Mouse (Mus musculus): Measurements from ENCODE around the gene 1700015F17Rik. TPM values are rescaled to one million over a fixed set of nuclear protein-coding genes. Genes with fewer than 3 reads are reported as not detected.

1700015F17Rik gene
- polyA plus RNA-seq, 1 experiment from 2014 or later: not detected

GRCm38 (mm10) chr5:5476133-5476532 lies 2.8 kb downstream of the 1700015F17Rik start:
- Histone ChIP-seq H3K27ac (ENCODE audit: low read depth, low read length) (no peak overlapping the region), H3K4me3 (ENCODE audit: low read depth, low read length) (no peak overlapping the region), H3K4me2 (no peak overlapping the region), H3K4me1 (ENCODE audit: control insufficient read depth, insufficient read depth, low read length) (no peaks in the 10 kb centered on the region), H3K9ac (ENCODE audit: low read length) (no peak overlapping the region), H3K27me3 (ENCODE audit: control insufficient read depth, insufficient read depth, low read length) (no peaks in the 10 kb centered on the region), H3K9me3 (ENCODE audit: control insufficient read depth, low read length) (no peaks in the 10 kb centered on the region), H3K36me3 (ENCODE audit: control insufficient read depth, insufficient read depth, low read length) (no peaks in the 10 kb centered on the region)
- ATAC-seq (ENCODE audit: low FRiP score) (no peak), DNase-seq (ENCODE audit: low spot score, missing footprints) (no peak)
- 90% methylated on average over 4 of the region's 4 CpGs for WGBS

GRCm38 (mm10) chr5:5465256-5465655 lies 13.7 kb downstream of the 1700015F17Rik start:
- DNase-seq (ENCODE audit: low spot score, missing footprints): no peak
- 84% methylated on average over 1 of the region's 1 CpGs for WGBS
- no peaks in the 10 kb centered on the region for H3K9me3 ChIP-seq (ENCODE audit: control insufficient read depth, low read length)
- H3K4me1 ChIP-seq (ENCODE audit: control insufficient read depth, insufficient read depth, low read length): no peaks in the 10 kb centered on the region
- ATAC-seq (ENCODE audit: low FRiP score): no peak
- H3K27ac ChIP-seq (ENCODE audit: low read depth, low read length): no peak overlapping the region
- no peaks in the 10 kb centered on the region for H3K27me3 ChIP-seq (ENCODE audit: control insufficient read depth, insufficient read depth, low read length)
- no peak overlapping the region for H3K9ac ChIP-seq (ENCODE audit: low read length)
- H3K36me3 ChIP-seq (ENCODE audit: control insufficient read depth, insufficient read depth, low read length): no peaks in the 10 kb centered on the region
- no peak overlapping the region for H3K4me3 ChIP-seq (ENCODE audit: low read depth, low read length)
- no peak overlapping the region for H3K4me2 ChIP-seq

GRCm38 (mm10) chr5:5431746-5432438 lies 47.1 kb downstream of the 1700015F17Rik start:
- Histone ChIP-seq H3K9ac (ENCODE audit: low read length) (no peak overlapping the region), H3K27me3 (ENCODE audit: control insufficient read depth, insufficient read depth, low read length) (no peaks in the 10 kb centered on the region), H3K4me1 (ENCODE audit: control insufficient read depth, insufficient read depth, low read length) (no peaks in the 10 kb centered on the region), H3K4me2 (no peak overlapping the region), H3K36me3 (ENCODE audit: control insufficient read depth, insufficient read depth, low read length) (no peaks in the 10 kb centered on the region), H3K4me3 (ENCODE audit: low read depth, low read length) (no peak overlapping the region), H3K9me3 (ENCODE audit: control insufficient read depth, low read length) (no peaks in the 10 kb centered on the region), H3K27ac (ENCODE audit: low read depth, low read length) (no peak overlapping the region)
- DNase-seq (ENCODE audit: low spot score, missing footprints) (no peak), ATAC-seq (ENCODE audit: low FRiP score) (peak; percentile 74; the same call in 1 of the 2 replicates)
- 65% methylated on average over 5 of the region's 5 CpGs for WGBS

- DNase-seq (ENCODE audit: low spot score, missing footprints): no peak
- no peaks in the 10 kb centered on the region for H3K4me1 ChIP-seq (ENCODE audit: control insufficient read depth, insufficient read depth, low read length)
- H3K4me3 ChIP-seq (ENCODE audit: low read depth, low read length): no peak overlapping the region
- no peak overlapping the region for H3K9ac ChIP-seq (ENCODE audit: low read length)
- no peaks in the 10 kb centered on the region for H3K36me3 ChIP-seq (ENCODE audit: control insufficient read depth, insufficient read depth, low read length)
- no peaks in the 10 kb centered on the region for H3K27me3 ChIP-seq (ENCODE audit: control insufficient read depth, insufficient read depth, low read length)
- H3K4me2 ChIP-seq: no peak overlapping the region
- H3K9me3 ChIP-seq (ENCODE audit: control insufficient read depth, low read length): no peaks in the 10 kb centered on the region
- WGBS: 86% methylated on average over 6 of the region's 6 CpGs
- no peak for ATAC-seq (ENCODE audit: low FRiP score)
- no peak overlapping the region for H3K27ac ChIP-seq (ENCODE audit: low read depth, low read length)
These were observed 55.2 kb downstream of the 1700015F17Rik start for GRCm38 (mm10) chr5:5423723-5424171.

GRCm38 (mm10) chr5:5423081-5423480 lies 55.9 kb downstream of the 1700015F17Rik start:
- Histone ChIP-seq H3K4me2 (no peak overlapping the region), H3K4me3 (ENCODE audit: low read depth, low read length) (no peak overlapping the region), H3K27me3 (ENCODE audit: control insufficient read depth, insufficient read depth, low read length) (no peaks in the 10 kb centered on the region), H3K4me1 (ENCODE audit: control insufficient read depth, insufficient read depth, low read length) (no peaks in the 10 kb centered on the region), H3K9ac (ENCODE audit: low read length) (no peak overlapping the region), H3K36me3 (ENCODE audit: control insufficient read depth, insufficient read depth, low read length) (no peaks in the 10 kb centered on the region), H3K27ac (ENCODE audit: low read depth, low read length) (no peak overlapping the region), H3K9me3 (ENCODE audit: control insufficient read depth, low read length) (no peaks in the 10 kb centered on the region)
- DNase-seq (ENCODE audit: low spot score, missing footprints) (no peak), ATAC-seq (ENCODE audit: low FRiP score) (no peak)
- WGBS: 96% methylated on average over 4 of the region's 4 CpGs

- no peak for ATAC-seq (ENCODE audit: low FRiP score)
- Histone ChIP-seq H3K4me3 (ENCODE audit: low read depth, low read length) (no peak overlapping the region), H3K4me1 (ENCODE audit: control insufficient read depth, insufficient read depth, low read length) (no peaks in the 10 kb centered on the region), H3K9ac (ENCODE audit: low read length) (no peak overlapping the region), H3K36me3 (ENCODE audit: control insufficient read depth, insufficient read depth, low read length) (no peaks in the 10 kb centered on the region), H3K27ac (ENCODE audit: low read depth, low read length) (no peak overlapping the region), H3K4me2 (no peak overlapping the region), H3K9me3 (ENCODE audit: control insufficient read depth, low read length) (no peaks in the 10 kb centered on the region), H3K27me3 (ENCODE audit: control insufficient read depth, insufficient read depth, low read length) (no peaks in the 10 kb centered on the region)
- no peak for DNase-seq (ENCODE audit: low spot score, missing footprints)
- WGBS: 90% methylated on average over 2 of the region's 2 CpGs
These were observed 57.5 kb downstream of the 1700015F17Rik start for GRCm38 (mm10) chr5:5421439-5421838.

GRCm38 (mm10) chr5:5419992-5420455 lies 58.9 kb downstream of the 1700015F17Rik start, which contains the start of gene Cdk14:
Cdk14 (minus strand) TSS chr5:5420312.
- WGBS: 91% methylated on average over 9 of the region's 9 CpGs
- Histone ChIP-seq H3K27me3 (ENCODE audit: control insufficient read depth, insufficient read depth, low read length) (no peaks in the 10 kb centered on the region), H3K4me1 (ENCODE audit: control insufficient read depth, insufficient read depth, low read length) (no peaks in the 10 kb centered on the region), H3K4me3 (ENCODE audit: low read depth, low read length) (no peak within 1 kb of the TSS), H3K9ac (ENCODE audit: low read length) (no peak within 1 kb of the TSS), H3K36me3 (ENCODE audit: control insufficient read depth, insufficient read depth, low read length) (no peaks in the 10 kb centered on the region), H3K27ac (ENCODE audit: low read depth, low read length) (no peak within 1 kb of the TSS), H3K9me3 (ENCODE audit: control insufficient read depth, low read length) (no peaks in the 10 kb centered on the region), H3K4me2 (no peak within 1 kb of the TSS)
- ATAC-seq (ENCODE audit: low FRiP score) (no peak), DNase-seq (ENCODE audit: low spot score, missing footprints) (no peak)

- no peaks in the 10 kb centered on the region for H3K36me3 ChIP-seq (ENCODE audit: control insufficient read depth, insufficient read depth, low read length)
- no peaks in the 10 kb centered on the region for H3K9me3 ChIP-seq (ENCODE audit: control insufficient read depth, low read length)
- no peaks in the 10 kb centered on the region for H3K4me1 ChIP-seq (ENCODE audit: control insufficient read depth, insufficient read depth, low read length)
- H3K4me3 ChIP-seq (ENCODE audit: low read depth, low read length): no peak overlapping the region
- H3K9ac ChIP-seq (ENCODE audit: low read length): no peak overlapping the region
- DNase-seq (ENCODE audit: low spot score, missing footprints): no peak
- H3K27ac ChIP-seq (ENCODE audit: low read depth, low read length): no peak overlapping the region
- H3K4me2 ChIP-seq: no peak overlapping the region
- no peak for ATAC-seq (ENCODE audit: low FRiP score)
- H3K27me3 ChIP-seq (ENCODE audit: control insufficient read depth, insufficient read depth, low read length): no peaks in the 10 kb centered on the region
- 77% methylated on average over 1 of the region's 1 CpGs for WGBS
These were observed 59.7 kb downstream of the 1700015F17Rik start for GRCm38 (mm10) chr5:5419253-5419652.

GRCm38 (mm10) chr5:5414835-5415234 lies 64.1 kb downstream of the 1700015F17Rik start:
- no peaks in the 10 kb centered on the region for H3K27me3 ChIP-seq (ENCODE audit: control insufficient read depth, insufficient read depth, low read length)
- no peak overlapping the region for H3K4me3 ChIP-seq (ENCODE audit: low read depth, low read length)
- DNase-seq (ENCODE audit: low spot score, missing footprints) (no peak), ATAC-seq (ENCODE audit: low FRiP score) (no peak)
- no peaks in the 10 kb centered on the region for H3K9me3 ChIP-seq (ENCODE audit: control insufficient read depth, low read length)
- H3K27ac ChIP-seq (ENCODE audit: low read depth, low read length): no peak overlapping the region
- H3K4me2 ChIP-seq: no peak overlapping the region
- WGBS: 83% methylated on average over 3 of the region's 3 CpGs
- no peaks in the 10 kb centered on the region for H3K4me1 ChIP-seq (ENCODE audit: control insufficient read depth, insufficient read depth, low read length)
- H3K9ac ChIP-seq (ENCODE audit: low read length): no peak overlapping the region
- no peaks in the 10 kb centered on the region for H3K36me3 ChIP-seq (ENCODE audit: control insufficient read depth, insufficient read depth, low read length)

Data from midbrain, embryonic 11.5 days (tissue).